Mouse (Mus musculus) heart, adult 2 months (tissue): ENCODE measurements around the gene Plekhj1.

Experiments used
- CTCF ChIP-seq: fragments of 200-600 bp; IDR thresholded peaks from 2 replicates; pipeline ENCODE4 v1.8.1; 2022; ENCODE audit warnings: antibody characterized with exemption, mild to moderate bottlenecking, moderate library complexity
- EP300 ChIP-seq: fragments of 200-500 bp; IDR thresholded peaks from 2 replicates; pipeline ENCODE4 v1.6.1; 2011; ENCODE audit warnings: low read depth, low read length, control low read depth; ENCODE audit not compliant: insufficient read depth
- POLR2A ChIP-seq: fragments of 200-500 bp; IDR thresholded peaks from 2 replicates; pipeline ENCODE4 v1.6.1; 2011; ENCODE audit warnings: mild to moderate bottlenecking, low read depth, low read length, control low read depth; ENCODE audit not compliant: insufficient read depth

DNA sequence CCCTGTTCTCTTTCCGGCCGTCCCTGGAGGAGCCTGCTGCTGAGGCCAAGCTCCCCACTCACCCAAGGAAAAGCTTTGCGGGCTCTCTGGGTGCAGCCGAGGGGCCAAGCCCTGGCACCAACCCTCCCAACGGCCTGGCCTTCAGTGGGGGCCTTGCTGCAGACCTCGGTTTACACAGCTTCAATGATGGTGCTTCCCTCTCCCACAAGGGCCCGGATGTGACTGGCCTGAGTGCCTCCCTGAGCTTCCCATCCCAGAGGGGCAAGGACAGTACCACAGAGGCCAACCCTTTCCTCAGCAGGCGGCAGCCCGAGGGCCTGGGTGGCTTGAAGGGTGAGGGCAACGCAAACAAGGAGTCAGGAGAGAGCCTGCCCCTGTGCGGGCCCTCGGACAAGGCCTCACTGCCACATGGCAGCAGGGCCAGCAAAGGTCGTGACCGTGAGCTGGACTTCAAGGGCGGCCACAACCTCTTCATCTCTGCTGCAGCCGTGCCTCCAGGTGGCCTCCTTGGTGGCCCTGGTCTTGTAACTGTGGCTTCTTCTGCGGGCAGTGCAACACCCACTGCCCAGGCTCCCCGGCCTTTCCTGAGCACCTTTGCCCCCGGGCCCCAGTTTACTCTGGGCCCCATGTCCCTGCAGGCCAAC, 7.5 kb downstream of the Plekhj1 start:
- TF ChIP-seq POLR2A, result no peak
- TF ChIP-seq CTCF, result no peak
- no peak for TF ChIP-seq EP300
